Mouse (Mus musculus) embryonic facial prominence, embryonic 13.5 days (tissue): ENCODE data around the gene Far1. TPM values are rescaled to one million over a fixed set of nuclear protein-coding genes. Genes with fewer than 3 reads are reported as not detected.

Source experiments
- ATAC-seq: fragments of 200-750 bp; cut with Nextera tagmentation; 2 replicates; pipeline ENCODE4 v1.8.0; 2017; ENCODE audit warnings: low read depth; ENCODE audit not compliant: insufficient number of reproducible peaks, insufficient read depth, low FRiP score, low TSS enrichment
- H3K27ac ChIP-seq: fragments of 300-500 bp; sonication (generic); 2 replicates; pipeline ENCODE4 v1.5.1; 2015; ENCODE audit warnings: moderate library complexity, mild to moderate bottlenecking, inconsistent platforms
- H3K27me3 ChIP-seq: fragments of 300-500 bp; sonication (generic); 2 replicates; pipeline ENCODE4 v1.6.1; 2015; ENCODE audit warnings: mild to moderate bottlenecking, inconsistent platforms
- H3K36me3 ChIP-seq: fragments of 300-500 bp; sonication (generic); 2 replicates; pipeline ENCODE4 v1.6.1; 2015; ENCODE audit warnings: mild to moderate bottlenecking, inconsistent platforms
- H3K4me1 ChIP-seq: fragments of 300-500 bp; sonication (generic); 2 replicates; pipeline ENCODE4 v1.6.1; 2015; ENCODE audit warnings: inconsistent platforms
- H3K4me2 ChIP-seq: fragments of 300-500 bp; sonication (generic); 2 replicates; pipeline ENCODE4 v1.6.1; 2015; ENCODE audit warnings: moderate library complexity, mild to moderate bottlenecking, inconsistent platforms
- H3K4me3 ChIP-seq: fragments of 300-500 bp; sonication (generic); 2 replicates; pipeline ENCODE4 v1.5.1; 2015; ENCODE audit warnings: mild to moderate bottlenecking, inconsistent platforms
- H3K9ac ChIP-seq: fragments of 300-500 bp; sonication (generic); 2 replicates; pipeline ENCODE4 v1.6.1; 2015; ENCODE audit warnings: mild to moderate bottlenecking, inconsistent platforms
- H3K9me3 ChIP-seq: fragments of 300-500 bp; sonication (generic); 2 replicates; pipeline ENCODE4 v1.6.1; 2016; ENCODE audit warnings: inconsistent platforms
- WGBS: fragments of 180-500 bp; shearing (Covaris S2); methylation state at CpG from one replicate; pipeline ENCODE4 v1.1.7; 2015; ENCODE audit warnings: mixed read lengths; 5-methylcytosine and 5-hydroxymethylcytosine counted together
- polyA plus RNA-seq: library from polyadenylated mRNA; unstranded; fragments of >200 nt; fragmentation: Nextera tagmentation; extraction: Ambion mirVana; gene quantifications from 2 replicates; pipeline ENCODE4 v1.2.1, GENCODE M21; 2015

The Far1 gene
- polyA plus RNA-seq, 1 experiment from 2014 or later: 76.4 TPM

DNA sequence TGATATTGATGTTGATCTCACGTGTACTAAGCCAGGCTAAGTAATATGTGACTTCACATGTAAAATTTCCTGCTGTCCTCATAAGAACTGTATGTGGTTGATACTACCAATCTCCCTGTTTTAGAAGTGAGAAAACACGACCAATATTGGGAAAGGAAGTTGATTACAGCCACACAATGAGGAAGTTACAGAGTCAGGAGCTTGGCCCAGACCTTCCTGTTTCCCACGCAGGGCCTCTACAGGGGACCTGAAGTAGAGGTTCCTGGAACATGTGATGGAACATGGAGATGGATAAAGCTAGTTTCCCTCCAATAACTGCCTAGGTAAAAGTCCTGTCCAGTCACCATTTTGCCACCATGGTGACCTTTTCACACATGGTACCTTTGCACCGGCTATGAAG, 99.0 kb downstream of the Far1 start:
- no peak overlapping the region for H3K27ac ChIP-seq
- no peak overlapping the region for H3K9ac ChIP-seq
- 81% methylated on average over 4 of the region's 4 CpGs for WGBS
- H3K4me3 ChIP-seq: no peak overlapping the region
- H3K4me1 ChIP-seq: no peaks in the 10 kb centered on the region
- no peaks in the 10 kb centered on the region for H3K9me3 ChIP-seq
- ATAC-seq: no peak
- no peaks in the 10 kb centered on the region for H3K36me3 ChIP-seq
- H3K4me2 ChIP-seq: no peak overlapping the region
- peaks cover 3% of the 10 kb centered on the region; the same call in 1 of the 2 replicates for H3K27me3 ChIP-seq

DNA sequence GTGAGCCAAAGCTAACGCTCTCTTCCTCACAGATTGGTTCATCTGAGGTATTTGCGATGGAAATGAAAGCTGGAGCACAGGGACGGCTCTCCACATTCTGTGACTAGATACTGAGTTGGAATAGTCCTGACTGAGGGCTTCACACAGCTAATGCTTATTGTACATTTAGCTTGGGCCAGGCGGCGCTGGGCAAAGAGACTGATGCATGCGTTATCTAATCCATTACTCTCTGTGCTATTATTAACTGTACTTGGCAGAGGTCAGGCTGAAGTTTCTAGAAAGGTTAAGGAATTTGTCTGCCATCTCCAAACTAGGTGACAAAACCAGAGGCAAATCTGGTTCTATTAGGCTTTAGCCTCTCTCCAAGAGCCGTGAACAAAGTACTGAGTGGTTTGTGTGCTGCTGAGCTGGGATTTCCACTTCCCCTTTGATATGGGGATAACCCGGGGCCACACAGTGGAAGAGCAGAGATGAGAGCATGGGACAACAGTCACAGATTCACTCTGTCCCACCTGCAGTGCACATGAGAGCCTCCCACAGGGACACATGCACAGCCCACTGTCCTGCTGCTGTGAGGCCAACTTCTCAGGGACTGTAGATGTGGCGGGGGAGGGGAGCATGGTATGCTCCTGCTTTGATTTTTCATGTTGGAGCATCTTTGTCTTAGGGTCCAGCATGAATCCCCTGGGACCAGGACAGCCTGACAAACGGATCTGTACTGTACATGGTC, 100.7 kb downstream of the Far1 start:
- no peaks in the 10 kb centered on the region for H3K9me3 ChIP-seq
- no peak for ATAC-seq

GRCm38 (mm10) chr7:113619166-113619565, 105.5 kb downstream of the Far1 start:
- no peak overlapping the region for H3K4me3 ChIP-seq
- no peaks in the 10 kb centered on the region for H3K4me1 ChIP-seq
- no peak overlapping the region for H3K27ac ChIP-seq
- ATAC-seq: no peak
- no peaks in the 10 kb centered on the region for H3K27me3 ChIP-seq
- WGBS: 86% methylated on average over 2 of the region's 2 CpGs
- no peaks in the 10 kb centered on the region for H3K9me3 ChIP-seq
- no peaks in the 10 kb centered on the region for H3K36me3 ChIP-seq
- H3K9ac ChIP-seq: no peak overlapping the region
- no peak overlapping the region for H3K4me2 ChIP-seq

More for the DNA sequence above, 100.7 kb downstream of the Far1 start:
- H3K4me3 ChIP-seq: no peak overlapping the region
- no peaks in the 10 kb centered on the region for H3K4me1 ChIP-seq
- no peaks in the 10 kb centered on the region for H3K36me3 ChIP-seq
- no peak overlapping the region for H3K27ac ChIP-seq
- no peak overlapping the region for H3K9ac ChIP-seq
- WGBS: 80% methylated on average over 10 of the region's 10 CpGs
- no peaks in the 10 kb centered on the region for H3K27me3 ChIP-seq
- H3K4me2 ChIP-seq: no peak overlapping the region

DNA sequence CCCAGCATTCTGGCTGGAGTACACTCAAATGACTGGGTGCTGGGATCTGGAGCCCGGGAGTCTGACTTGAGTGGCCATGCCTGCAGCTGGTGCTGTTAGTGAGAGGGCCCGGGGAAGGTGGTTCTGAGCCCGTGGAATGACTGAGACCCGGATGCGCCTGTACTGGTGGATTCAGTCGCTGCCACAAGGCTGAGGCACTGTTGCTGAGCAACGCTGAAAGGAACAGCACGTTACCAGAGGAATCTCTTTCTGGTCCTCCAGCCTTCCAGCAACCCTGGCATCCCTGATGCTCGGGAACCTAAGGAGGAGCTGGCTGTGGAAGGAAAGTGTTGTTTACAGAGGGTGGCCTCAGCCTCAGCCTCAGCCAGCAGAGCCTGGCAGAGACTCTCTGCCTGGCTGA, 106.1 kb downstream of the Far1 start:
- 85% methylated on average over 9 of the region's 9 CpGs for WGBS
- H3K27me3 ChIP-seq: no peaks in the 10 kb centered on the region
- no peak overlapping the region for H3K27ac ChIP-seq
- no peaks in the 10 kb centered on the region for H3K9me3 ChIP-seq
- ATAC-seq: no peak
- H3K36me3 ChIP-seq: no peaks in the 10 kb centered on the region
- no peak overlapping the region for H3K4me3 ChIP-seq
- no peak overlapping the region for H3K4me2 ChIP-seq
- no peaks in the 10 kb centered on the region for H3K4me1 ChIP-seq
- H3K9ac ChIP-seq: no peak overlapping the region

Other genes starting within 250 kb of the Far1 start
- 30.0 and 35.3 TPM in 2 replicates for gene Btbd10, start 144.4 kb upstream of the Far1 start, polyA plus RNA-seq
- not detected in 2 replicates for gene Pth, start 125.3 kb upstream of the Far1 start, polyA plus RNA-seq